Mouse (Mus musculus): ENCODE measurements at regions not wholly inside any gene's neighbourhood (a gene's known extent, or its start where the extent isn't known, plus 50 kb on each side); places are given as distances from the start of the nearest gene placed in this dataset.
"Not testable (repeated sequence)": the region's sequence is repeated elsewhere in the genome, so short reads cannot be mapped to it uniquely, and the experiment has no call there.

GRCm38 (mm10) chr8:71026424-71026890 is 120.7 kb downstream of the Map1s start:
- peak; percentile 5 to 13 for DNase-seq

GRCm38 (mm10) chr8:71028564-71028963 is 122.8 kb downstream of the Map1s start:
- DNase-seq, result not testable (repeated sequence)

Data from adrenal gland, postnatal 36 days (tissue).